Mouse (Mus musculus) gastrocnemius, adult 8-10 months (tissue): ENCODE measurements around the gene Gm572. TPM values are rescaled to one million over a fixed set of nuclear protein-coding genes. Genes with fewer than 3 reads are reported as not detected.
A peak's percentile ranks its signal among the peaks of the same experiment; 100 is the strongest.

ENCODE experiments used
- DNase-seq, 2 experiments: peaks; one replicate each; pipeline ENCODE4 v3.0.0; 2022; ENCODE audit warnings: low spot score in 2 of 2
- total RNA-seq, 4 experiments: library from RNA; stranded (reverse); gene quantifications; 2 replicates each; pipeline ENCODE4 v1.2.4; 2022

Gm572 gene
- 1 to 10 TPM; 7.3 to 9.2 (median 8.8) TPM for total RNA-seq

- no peak for DNase-seq
Measured at GRCm38 (mm10) chr4:148643291-148644156, at the start of gene Gm572. TSS of gene Gm572 (plus strand) at chr4:148643317.

- DNase-seq: no peak
Measured at GRCm38 (mm10) chr4:148593996-148594395, 49.1 kb upstream of the Gm572 start.

GRCm38 (mm10) chr4:148595916-148596315 is 47.2 kb upstream of the Gm572 start:
- no peak for DNase-seq

GRCm38 (mm10) chr4:148596731-148597130 is 46.4 kb upstream of the Gm572 start:
- DNase-seq: no peak

- no peak for DNase-seq
Measured at GRCm38 (mm10) chr4:148598826-148599225, 44.3 kb upstream of the Gm572 start.

GRCm38 (mm10) chr4:148600316-148600715 is 42.8 kb upstream of the Gm572 start:
- DNase-seq: no peak

GRCm38 (mm10) chr4:148601871-148602270 is 41.2 kb upstream of the Gm572 start:
- DNase-seq: no peak

GRCm38 (mm10) chr4:148602357-148603120 is 40.6 kb upstream of the Gm572 start, which contains the start of gene Masp2:
TSS of gene Masp2 (plus strand) at chr4:148602554.
- DNase-seq: no peak

GRCm38 (mm10) chr4:148603376-148604139 is 39.6 kb upstream of the Gm572 start:
- no peak for DNase-seq

- no peak for DNase-seq
Measured at GRCm38 (mm10) chr4:148604141-148604540, 39.0 kb upstream of the Gm572 start.

- peak in 1 of 2 experiments; percentile 36 for DNase-seq
Measured at GRCm38 (mm10) chr4:148604541-148605165, 38.5 kb upstream of the Gm572 start.

GRCm38 (mm10) chr4:148607758-148608157 is 35.4 kb upstream of the Gm572 start:
- peak; percentile 28 to 50 for DNase-seq

- DNase-seq: no peak
Measured at GRCm38 (mm10) chr4:148609805-148610204, 33.3 kb upstream of the Gm572 start.

GRCm38 (mm10) chr4:148610631-148611364 is 32.3 kb upstream of the Gm572 start:
- DNase-seq: no peak

- no peak for DNase-seq
Measured at GRCm38 (mm10) chr4:148612557-148612956, 30.6 kb upstream of the Gm572 start.

- no peak for DNase-seq
Measured at GRCm38 (mm10) chr4:148613738-148614137, 29.4 kb upstream of the Gm572 start.

- DNase-seq: no peak
Measured at GRCm38 (mm10) chr4:148619805-148620204, 23.3 kb upstream of the Gm572 start.

GRCm38 (mm10) chr4:148620718-148621117 is 22.4 kb upstream of the Gm572 start:
- DNase-seq: no peak

- no peak for DNase-seq
Measured at GRCm38 (mm10) chr4:148622485-148622884, 20.6 kb upstream of the Gm572 start.

- DNase-seq: no peak
Measured at GRCm38 (mm10) chr4:148623609-148624008, 19.5 kb upstream of the Gm572 start.
